Mouse (Mus musculus) embryonic facial prominence, embryonic 12.5 days (tissue): ENCODE results near the gene Uncx. TPM values are rescaled to one million over a fixed set of nuclear protein-coding genes. Genes with fewer than 3 reads are reported as not detected.

Experiments used
- ATAC-seq: fragments of 200-750 bp; cut with Nextera tagmentation; 2 replicates; pipeline ENCODE4 v1.8.0; 2017; ENCODE audit not compliant: insufficient number of reproducible peaks, insufficient read depth, low FRiP score, low TSS enrichment
- H3K27ac ChIP-seq: fragments of 300-500 bp; sonication (generic); 2 replicates; pipeline ENCODE4 v1.5.1; 2016; ENCODE audit warnings: mild to moderate bottlenecking
- H3K27me3 ChIP-seq: fragments of 300-500 bp; sonication (generic); 2 replicates; pipeline ENCODE4 v1.6.1; 2016; ENCODE audit warnings: mild to moderate bottlenecking, moderate library complexity
- H3K36me3 ChIP-seq: fragments of 300-500 bp; sonication (generic); 2 replicates; pipeline ENCODE4 v1.6.1; 2016; ENCODE audit warnings: mild to moderate bottlenecking
- H3K4me1 ChIP-seq: fragments of 300-500 bp; sonication (generic); 2 replicates; pipeline ENCODE4 v1.6.1; 2016
- H3K4me2 ChIP-seq: fragments of 300-500 bp; sonication (generic); replicated peaks from 2 replicates; pipeline ENCODE4 v1.6.1; 2016; ENCODE audit warnings: mild to moderate bottlenecking, moderate library complexity
- H3K4me3 ChIP-seq: fragments of 300-500 bp; sonication (generic); 2 replicates; pipeline ENCODE4 v1.5.1; 2016; ENCODE audit warnings: mild to moderate bottlenecking
- H3K9ac ChIP-seq: fragments of 300-500 bp; sonication (generic); 2 replicates; pipeline ENCODE4 v1.6.1; 2016; ENCODE audit warnings: mild to moderate bottlenecking, moderate library complexity
- H3K9me3 ChIP-seq: fragments of 300-500 bp; sonication (generic); 2 replicates; pipeline ENCODE4 v1.6.1; 2016; ENCODE audit warnings: mild to moderate bottlenecking, moderate library complexity
- WGBS: fragments of 180-500 bp; shearing (Covaris S2); methylation state at CpG from one replicate; pipeline ENCODE4 v1.1.7; 2016; 5-methylcytosine and 5-hydroxymethylcytosine counted together
- polyA plus RNA-seq: library from polyadenylated mRNA; unstranded; fragments of >200 nt; fragmentation: Nextera tagmentation; extraction: Ambion mirVana; gene quantifications from 2 replicates; pipeline ENCODE4 v1.2.1, GENCODE M21; 2016

Gene Uncx
- polyA plus RNA-seq, 1 experiment from 2014 or later = 6.4 TPM

GRCm38 (mm10) chr5:139555476-139556115 is 12.3 kb downstream of the Uncx start:
- no peaks in the 10 kb centered on the region for H3K9me3 ChIP-seq
- no peak overlapping the region for H3K9ac ChIP-seq
- WGBS = 4% methylated on average over 7 of the region's 7 CpGs
- H3K4me2 ChIP-seq = no peak overlapping the region
- no peak overlapping the region for H3K4me3 ChIP-seq
- no peak overlapping the region for H3K27ac ChIP-seq
- no peak for ATAC-seq
- H3K36me3 ChIP-seq = no peaks in the 10 kb centered on the region
- peaks cover 95% of the 10 kb centered on the region for H3K27me3 ChIP-seq
- H3K4me1 ChIP-seq = peaks cover 21% of the 10 kb centered on the region; the same call in 1 of the 2 replicates

GRCm38 (mm10) chr5:139556116-139556678 is 12.9 kb downstream of the Uncx start:
- Histone ChIP-seq H3K27me3 (peaks cover 96% of the 10 kb centered on the region), H3K4me1 (peaks cover 21% of the 10 kb centered on the region; the same call in 1 of the 2 replicates), H3K9ac (no peak overlapping the region), H3K36me3 (no peaks in the 10 kb centered on the region), H3K9me3 (no peaks in the 10 kb centered on the region), H3K27ac (no peak overlapping the region), H3K4me2 (no peak overlapping the region), H3K4me3 (no peak overlapping the region)
- 1% methylated on average over 6 of the region's 6 CpGs for WGBS
- ATAC-seq = no peak

GRCm38 (mm10) chr5:139557079-139557478 is 13.8 kb downstream of the Uncx start:
- H3K4me3 ChIP-seq = no peak overlapping the region
- no peak overlapping the region for H3K9ac ChIP-seq
- no peak overlapping the region for H3K4me2 ChIP-seq
- no peak overlapping the region for H3K27ac ChIP-seq
- ATAC-seq = no peak
- no peaks in the 10 kb centered on the region for H3K9me3 ChIP-seq
- peaks cover 96% of the 10 kb centered on the region for H3K27me3 ChIP-seq
- 3% methylated on average over 10 of the region's 10 CpGs for WGBS
- no peaks in the 10 kb centered on the region for H3K36me3 ChIP-seq
- peaks cover 21% of the 10 kb centered on the region; the same call in 1 of the 2 replicates for H3K4me1 ChIP-seq

DNA sequence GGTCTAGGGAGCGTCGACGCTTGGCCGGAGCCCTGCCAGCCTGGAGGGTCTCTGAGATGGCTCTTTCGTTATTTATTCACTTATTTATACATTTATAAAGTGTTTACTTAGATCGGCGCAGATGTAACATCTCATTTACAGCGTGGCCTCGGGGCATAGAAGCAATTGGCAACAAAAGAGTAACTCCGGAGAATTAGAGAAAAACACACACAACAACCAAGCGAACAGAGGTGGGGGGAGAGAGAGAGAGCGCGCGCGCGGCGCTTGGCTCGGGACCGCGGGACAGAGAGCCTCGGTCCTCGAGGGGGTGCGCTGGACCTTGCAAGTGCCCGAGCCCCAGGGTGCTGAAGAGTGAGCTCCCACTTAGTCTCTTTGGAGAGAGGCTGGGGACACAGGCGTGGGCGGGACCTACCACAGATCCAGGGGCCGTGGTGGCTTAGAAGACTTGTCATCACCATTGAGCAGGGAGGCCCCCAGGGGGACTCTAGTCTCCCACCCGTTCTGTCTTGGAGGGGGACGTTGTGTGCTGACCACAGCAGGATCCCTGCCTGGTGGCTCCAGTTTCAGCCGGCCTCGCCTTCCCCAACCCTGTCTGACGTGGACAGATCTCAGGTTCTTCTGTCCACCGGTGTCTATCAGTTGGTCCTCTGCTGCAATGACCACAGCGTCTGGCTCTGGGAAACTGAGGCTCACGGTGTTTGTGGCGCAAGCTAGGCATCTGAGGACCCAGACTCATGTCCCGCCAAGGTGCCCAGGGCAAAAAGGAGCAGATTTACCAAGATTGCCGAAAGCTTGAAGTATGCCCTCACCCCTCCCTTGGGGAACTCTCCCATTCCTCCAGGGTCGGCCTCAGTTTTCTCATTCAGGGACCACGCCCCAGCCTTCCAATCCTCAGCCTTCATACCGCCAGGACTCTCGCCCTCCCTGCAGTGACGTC is 14.5 kb downstream of the Uncx start:
- no peak for ATAC-seq
- 0 out of 2 replicates have a peak overlapping the region, but pooled peaks have one; percentile 19 for H3K4me2 ChIP-seq
- no peak overlapping the region for H3K27ac ChIP-seq
- no peaks in the 10 kb centered on the region for H3K9me3 ChIP-seq
- peaks cover 94% of the 10 kb centered on the region for H3K27me3 ChIP-seq
- no peaks in the 10 kb centered on the region for H3K36me3 ChIP-seq
- H3K4me1 ChIP-seq = peaks cover 21% of the 10 kb centered on the region; the same call in 1 of the 2 replicates
- no peak overlapping the region for H3K9ac ChIP-seq
- 0 out of 2 replicates have a peak overlapping the region, but pooled peaks have one; percentile 12 for H3K4me3 ChIP-seq
- WGBS = 1% methylated on average over 41 of the region's 43 CpGs

DNA sequence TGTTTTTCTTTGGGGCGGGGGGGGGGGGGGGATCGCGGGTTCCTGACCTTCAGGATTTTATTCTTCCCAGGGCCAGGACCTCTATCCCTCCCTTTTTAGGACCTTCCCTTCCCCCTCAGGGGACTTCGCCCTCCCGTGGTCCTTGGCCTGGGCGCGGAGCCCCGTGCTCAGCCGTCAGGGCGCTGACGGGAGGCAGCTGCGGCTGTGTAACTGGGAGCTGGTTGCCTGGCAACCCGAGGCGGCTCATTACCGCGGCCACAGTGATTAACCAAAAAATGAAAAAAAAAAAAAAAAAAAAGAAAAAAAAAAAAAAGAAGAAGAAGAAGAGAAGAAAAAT is 15.1 kb downstream of the Uncx start:
- H3K9ac ChIP-seq = no peak overlapping the region
- no peak overlapping the region for H3K27ac ChIP-seq
- H3K4me2 ChIP-seq = 0 out of 2 replicates have a peak overlapping the region, but pooled peaks have one; percentile 19
- H3K27me3 ChIP-seq = peaks cover 94% of the 10 kb centered on the region
- H3K9me3 ChIP-seq = no peaks in the 10 kb centered on the region
- no peak for ATAC-seq
- H3K4me1 ChIP-seq = peaks cover 21% of the 10 kb centered on the region; the same call in 1 of the 2 replicates
- whole genome bisulfite sequencing = 2% methylated on average over 16 of the region's 16 CpGs
- 0 out of 2 replicates have a peak overlapping the region, but pooled peaks have one; percentile 12 for H3K4me3 ChIP-seq
- H3K36me3 ChIP-seq = no peaks in the 10 kb centered on the region

- 4% methylated on average over 12 of the region's 12 CpGs for WGBS
- no peak overlapping the region for H3K4me2 ChIP-seq
- ATAC-seq = no peak
- no peak overlapping the region for H3K4me3 ChIP-seq
- H3K9me3 ChIP-seq = no peaks in the 10 kb centered on the region
- H3K4me1 ChIP-seq = peaks cover 21% of the 10 kb centered on the region; the same call in 1 of the 2 replicates
- no peak overlapping the region for H3K9ac ChIP-seq
- no peak overlapping the region for H3K27ac ChIP-seq
- no peaks in the 10 kb centered on the region for H3K36me3 ChIP-seq
- H3K27me3 ChIP-seq = peaks cover 92% of the 10 kb centered on the region
Measured at GRCm38 (mm10) chr5:139558917-139559660, 15.8 kb downstream of the Uncx start.

- H3K4me3 ChIP-seq = no peak overlapping the region
- H3K9ac ChIP-seq = no peak overlapping the region
- no peaks in the 10 kb centered on the region for H3K9me3 ChIP-seq
- 23% methylated on average over 7 of the region's 7 CpGs for WGBS
- H3K4me1 ChIP-seq = peaks cover 21% of the 10 kb centered on the region; the same call in 1 of the 2 replicates
- H3K36me3 ChIP-seq = no peaks in the 10 kb centered on the region
- H3K4me2 ChIP-seq = no peak overlapping the region
- peaks cover 92% of the 10 kb centered on the region for H3K27me3 ChIP-seq
- no peak overlapping the region for H3K27ac ChIP-seq
- ATAC-seq = no peak
Measured at GRCm38 (mm10) chr5:139559782-139560181, 16.5 kb downstream of the Uncx start.

- no peaks in the 10 kb centered on the region for H3K36me3 ChIP-seq
- H3K4me1 ChIP-seq = peaks cover 17% of the 10 kb centered on the region; the same call in 1 of the 2 replicates
- no peak overlapping the region for H3K4me3 ChIP-seq
- 66% methylated on average over 4 of the region's 4 CpGs for WGBS
- H3K27me3 ChIP-seq = peaks cover 89% of the 10 kb centered on the region
- H3K9ac ChIP-seq = no peak overlapping the region
- no peak overlapping the region for H3K4me2 ChIP-seq
- ATAC-seq = no peak
- no peak overlapping the region for H3K27ac ChIP-seq
- H3K9me3 ChIP-seq = no peaks in the 10 kb centered on the region
Measured at GRCm38 (mm10) chr5:139561363-139562001, 18.2 kb downstream of the Uncx start.

DNA sequence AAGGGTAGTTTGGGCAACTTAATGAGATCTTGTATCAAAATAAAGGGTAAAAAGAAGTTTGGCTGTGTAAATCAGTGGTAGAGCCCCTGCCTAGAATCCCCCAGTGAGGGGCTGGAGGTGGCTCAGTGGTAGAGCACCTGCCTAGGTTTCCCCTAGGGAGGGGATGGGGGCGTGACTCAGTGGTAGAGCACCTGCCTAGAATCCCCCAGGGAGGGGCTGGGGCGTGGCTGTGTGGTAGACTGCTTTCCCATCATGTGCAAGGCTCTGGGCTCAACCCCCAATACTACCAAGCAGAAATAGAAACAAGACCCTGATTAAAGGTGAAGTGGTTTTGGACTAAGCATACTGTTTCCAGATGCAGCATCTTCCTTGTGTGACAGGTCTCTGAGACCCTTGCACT is 21.4 kb downstream of the Uncx start:
- no peak for ATAC-seq
- peaks cover 77% of the 10 kb centered on the region for H3K27me3 ChIP-seq
- WGBS = 43% methylated on average over 2 of the region's 2 CpGs

DNA sequence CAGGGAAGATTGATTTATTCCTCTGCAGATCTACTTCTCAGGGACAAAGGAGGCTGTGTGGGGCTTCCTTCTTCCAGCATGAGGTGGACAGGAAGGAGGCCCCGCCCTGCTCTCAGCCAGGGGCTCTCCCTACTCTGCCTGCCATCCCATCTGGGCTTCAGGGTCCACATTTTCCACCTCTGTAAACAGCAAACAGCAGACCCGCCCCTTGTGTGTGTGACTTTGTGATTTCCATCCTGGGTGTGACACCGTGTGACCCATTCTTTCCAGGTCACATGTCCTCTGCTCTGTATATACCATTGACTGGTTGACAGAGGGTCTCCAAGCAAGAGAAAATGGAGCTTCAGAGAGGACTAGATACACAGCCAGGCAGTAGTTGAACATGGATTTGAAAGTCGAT is 22.2 kb downstream of the Uncx start:
- no peaks in the 10 kb centered on the region for H3K36me3 ChIP-seq
- no peaks in the 10 kb centered on the region for H3K9me3 ChIP-seq
- no peaks in the 10 kb centered on the region for H3K4me1 ChIP-seq
- WGBS = 55% methylated on average over 4 of the region's 4 CpGs
- ATAC-seq = peak; percentile 24; the same call in 1 of the 2 replicates
- no peak overlapping the region for H3K4me3 ChIP-seq
- no peak overlapping the region for H3K9ac ChIP-seq
- no peak overlapping the region for H3K4me2 ChIP-seq
- peaks cover 69% of the 10 kb centered on the region for H3K27me3 ChIP-seq
- H3K27ac ChIP-seq = no peak overlapping the region

More for the DNA sequence above, 21.4 kb downstream of the Uncx start:
- Histone ChIP-seq H3K36me3 (no peaks in the 10 kb centered on the region), H3K4me2 (no peak overlapping the region), H3K9ac (no peak overlapping the region), H3K9me3 (no peaks in the 10 kb centered on the region), H3K27ac (no peak overlapping the region), H3K4me3 (no peak overlapping the region), H3K4me1 (0 out of 2 replicates have a peak, but pooled peaks cover 1% of the 10 kb centered on the region)
